Mouse (Mus musculus) testis, postnatal 14 days (tissue): ENCODE data around the gene Tmbim6.
"Not testable (repeated sequence)": the region's sequence is repeated elsewhere in the genome, so short reads cannot be mapped to it uniquely, and the experiment has no call there.

Experiments used
- DNase-seq: peaks from one replicate; pipeline ENCODE4 v3.0.0; 2021; ENCODE audit warnings: low spot score

The Tmbim6 gene

GRCm38 (mm10) chr15:99384071-99384470, 8.6 kb upstream of the Tmbim6 start:
- no peak for DNase-seq

GRCm38 (mm10) chr15:99386110-99386509, 6.6 kb upstream of the Tmbim6 start:
- not testable (repeated sequence) for DNase-seq

GRCm38 (mm10) chr15:99386796-99387195, 5.9 kb upstream of the Tmbim6 start:
- DNase-seq, result no peak

- DNase-seq, result no peak
Observed at GRCm38 (mm10) chr15:99387976-99388375, 4.7 kb upstream of the Tmbim6 start.

GRCm38 (mm10) chr15:99390472-99391401, 1.9 kb upstream of the Tmbim6 start:
- DNase-seq, result no peak

- DNase-seq, result no peak
Observed at GRCm38 (mm10) chr15:99391975-99392374, 707 bp upstream of the Tmbim6 start.

- DNase-seq, result no peak
Observed at GRCm38 (mm10) chr15:99393386-99394252, 937 bp downstream of the Tmbim6 start.

GRCm38 (mm10) chr15:99396462-99396861, 3.8 kb downstream of the Tmbim6 start:
- no peak for DNase-seq

- DNase-seq, result no peak
Observed at GRCm38 (mm10) chr15:99396875-99397274, 4.2 kb downstream of the Tmbim6 start.

- no peak for DNase-seq
Observed at GRCm38 (mm10) chr15:99397622-99398021, 4.9 kb downstream of the Tmbim6 start.

- no peak for DNase-seq
Observed at GRCm38 (mm10) chr15:99399503-99400245, 7.0 kb downstream of the Tmbim6 start.

- DNase-seq, result no peak
Observed at GRCm38 (mm10) chr15:99400602-99401001, 7.9 kb downstream of the Tmbim6 start.

GRCm38 (mm10) chr15:99403159-99403889, 10.6 kb downstream of the Tmbim6 start:
- DNase-seq, result no peak

- no peak for DNase-seq
Observed at GRCm38 (mm10) chr15:99405150-99405549, 12.5 kb downstream of the Tmbim6 start.

- DNase-seq, result no peak
Observed at GRCm38 (mm10) chr15:99406986-99407570, 14.4 kb downstream of the Tmbim6 start.

GRCm38 (mm10) chr15:99408845-99409244, 16.2 kb downstream of the Tmbim6 start:
- no peak for DNase-seq

- no peak for DNase-seq
Observed at GRCm38 (mm10) chr15:99411747-99412146, 19.1 kb downstream of the Tmbim6 start.

GRCm38 (mm10) chr15:99415793-99416192, 23.1 kb downstream of the Tmbim6 start:
- DNase-seq, result peak; percentile 62

GRCm38 (mm10) chr15:99416348-99416882, 23.7 kb downstream of the Tmbim6 start:
- DNase-seq, result peak; percentile 76

GRCm38 (mm10) chr15:99416957-99417356, 24.3 kb downstream of the Tmbim6 start:
- DNase-seq, result no peak
